Mouse (Mus musculus) heart, embryonic 15.5 days (tissue): ENCODE results near the gene Sval1. TPM values are rescaled to one million over a fixed set of nuclear protein-coding genes. Genes with fewer than 3 reads are reported as not detected.

Experiments used
- ATAC-seq: fragments of 200-750 bp; cut with Nextera tagmentation; replicated peaks from 2 replicates; pipeline ENCODE4 v1.8.0; 2017; ENCODE audit warnings: low read depth, moderate TSS enrichment; ENCODE audit not compliant: insufficient number of reproducible peaks, insufficient read depth, low FRiP score
- H3K27ac ChIP-seq: fragments of 300-500 bp; sonication (generic); 2 replicates; pipeline ENCODE4 v1.5.1; 2015; ENCODE audit warnings: mild to moderate bottlenecking, inconsistent platforms
- H3K27me3 ChIP-seq: fragments of 300-500 bp; sonication (generic); 2 replicates; pipeline ENCODE4 v1.6.1; 2015; ENCODE audit warnings: inconsistent platforms
- H3K36me3 ChIP-seq: fragments of 300-500 bp; sonication (generic); 2 replicates; pipeline ENCODE4 v1.6.1; 2015; ENCODE audit warnings: mild to moderate bottlenecking, inconsistent platforms
- H3K4me1 ChIP-seq: fragments of 300-500 bp; sonication (generic); replicated peaks from 2 replicates; pipeline ENCODE4 v1.6.1; 2015; ENCODE audit warnings: inconsistent platforms
- H3K4me2 ChIP-seq: fragments of 300-500 bp; sonication (generic); 2 replicates; pipeline ENCODE4 v1.6.1; 2015; ENCODE audit warnings: inconsistent platforms, mild to moderate bottlenecking, moderate library complexity
- H3K4me3 ChIP-seq: fragments of 300-500 bp; sonication (generic); 2 replicates; pipeline ENCODE4 v1.5.1; 2015; ENCODE audit warnings: mild to moderate bottlenecking, inconsistent platforms
- H3K9ac ChIP-seq: fragments of 300-500 bp; sonication (generic); 2 replicates; pipeline ENCODE4 v1.6.1; 2015; ENCODE audit warnings: mild to moderate bottlenecking, inconsistent platforms
- H3K9me3 ChIP-seq: fragments of 300-500 bp; sonication (generic); replicated peaks from 2 replicates; pipeline ENCODE4 v1.6.1; 2016; ENCODE audit warnings: inconsistent platforms
- WGBS: fragments of 180-500 bp; shearing (Covaris S2); methylation state at CpG from one replicate; pipeline ENCODE4 v1.1.7; 2015; ENCODE audit warnings: mixed read lengths; 5-methylcytosine and 5-hydroxymethylcytosine counted together
- polyA plus RNA-seq: library from polyadenylated mRNA; unstranded; fragments of >200 nt; fragmentation: Nextera tagmentation; extraction: Ambion mirVana; gene quantifications from 2 replicates; pipeline ENCODE4 v1.2.1, GENCODE M21; 2015

Gene Sval1
- polyA plus RNA-seq = not detected in 2 replicates

DNA sequence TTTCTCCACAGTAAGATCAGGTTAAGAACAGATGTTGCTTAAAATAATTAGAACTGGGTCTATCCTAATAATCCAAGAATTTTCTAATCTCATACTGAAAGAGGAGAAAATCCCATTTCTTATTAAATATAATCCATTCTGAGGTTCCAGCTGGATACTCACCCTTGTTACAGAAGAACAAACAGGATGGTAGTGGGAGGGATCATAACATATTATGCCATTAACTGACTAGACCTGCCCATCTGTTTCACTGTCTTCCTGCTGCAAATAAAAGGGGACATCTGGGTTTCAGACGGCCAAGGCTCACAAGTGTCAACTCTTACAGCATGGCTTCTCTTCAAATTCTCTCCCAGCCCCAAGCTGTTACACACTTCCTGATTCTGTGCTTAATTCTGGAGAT, at the start of gene Sval1:
Gene Sval1 (plus strand): TSS at position 301 of the 400 bp plus-strand sequence.
- Histone ChIP-seq H3K27me3 (no peaks in the 10 kb centered on the region), H3K27ac (no peak within 1 kb of the TSS), H3K9ac (no peak within 1 kb of the TSS), H3K4me2 (no peak within 1 kb of the TSS), H3K4me3 (no peak within 1 kb of the TSS), H3K4me1 (no peaks in the 10 kb centered on the region), H3K9me3 (no peaks in the 10 kb centered on the region), H3K36me3 (no peaks in the 10 kb centered on the region)
- ATAC-seq = no peak
- 63% methylated on average over 1 of the region's 1 CpGs for WGBS

DNA sequence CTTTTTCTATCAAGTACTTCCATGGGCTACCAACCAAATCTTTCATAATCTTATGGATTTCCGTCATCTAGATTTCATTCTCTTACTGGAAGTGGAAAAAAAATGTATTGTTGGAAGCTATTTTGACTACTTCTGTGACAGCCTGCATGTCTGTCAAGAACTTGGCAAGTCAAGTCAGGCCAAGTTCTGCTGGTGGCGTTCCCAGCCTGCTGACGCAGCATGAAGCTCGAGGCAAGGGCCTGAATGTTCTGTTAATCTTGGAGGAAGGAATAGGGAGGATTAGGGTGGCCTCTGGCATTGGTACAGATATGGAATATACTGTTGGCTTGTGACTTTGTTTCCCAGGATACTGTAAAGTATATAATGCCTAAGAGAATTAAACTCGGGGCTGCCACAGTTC, 39.8 kb upstream of the Sval1 start:
- H3K4me1 ChIP-seq = no peaks in the 10 kb centered on the region
- H3K27me3 ChIP-seq = no peaks in the 10 kb centered on the region
- H3K9me3 ChIP-seq = no peaks in the 10 kb centered on the region
- no peak overlapping the region for H3K4me2 ChIP-seq
- H3K36me3 ChIP-seq = no peaks in the 10 kb centered on the region
- no peak overlapping the region for H3K4me3 ChIP-seq
- 70% methylated on average over 5 of the region's 5 CpGs for WGBS
- ATAC-seq = no peak
- H3K9ac ChIP-seq = no peak overlapping the region
- H3K27ac ChIP-seq = no peak overlapping the region

DNA sequence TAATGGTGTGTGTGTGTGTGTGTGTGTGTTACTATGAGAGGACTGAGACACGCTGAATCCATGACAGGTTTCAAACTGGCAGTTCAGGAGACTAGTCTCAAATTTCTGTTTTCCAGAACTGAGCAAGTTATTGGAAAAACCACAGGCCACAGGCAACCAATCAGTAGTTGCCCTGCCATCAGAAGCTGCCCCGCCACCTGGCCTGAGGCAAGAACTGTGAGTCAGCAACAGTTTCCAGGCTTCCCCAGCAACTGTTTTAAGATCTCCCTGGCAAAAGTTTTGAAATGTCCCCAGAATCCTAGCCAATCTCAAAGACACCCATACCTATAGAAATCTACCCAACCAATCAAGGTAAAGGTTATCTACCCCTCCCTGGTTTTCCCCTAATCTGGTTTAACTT, 36.5 kb upstream of the Sval1 start:
- ATAC-seq = no peak
- Histone ChIP-seq H3K4me2 (no peak overlapping the region), H3K27ac (no peak overlapping the region), H3K4me1 (no peaks in the 10 kb centered on the region), H3K36me3 (no peaks in the 10 kb centered on the region), H3K9me3 (no peaks in the 10 kb centered on the region), H3K4me3 (no peak overlapping the region), H3K9ac (no peak overlapping the region), H3K27me3 (no peaks in the 10 kb centered on the region)
- WGBS = 82% methylated on average over 2 of the region's 2 CpGs

DNA sequence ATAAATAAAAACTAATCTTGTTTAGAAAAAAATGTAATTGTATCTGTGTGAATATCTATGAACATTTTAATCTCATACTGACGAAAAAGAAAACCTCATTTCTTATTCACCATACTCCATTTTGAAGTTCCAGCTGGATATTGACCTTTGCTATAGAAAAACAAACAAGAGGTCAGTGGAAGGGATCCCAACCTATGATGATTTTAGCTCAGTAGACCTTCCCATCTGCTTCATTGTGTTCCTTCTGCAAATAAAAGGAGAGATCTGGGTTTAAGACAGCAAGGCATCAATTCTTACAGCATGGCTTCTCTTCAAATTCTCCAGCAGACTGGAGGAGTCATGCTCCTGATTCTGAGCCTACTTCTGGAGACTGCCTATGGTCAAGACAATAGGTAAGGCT, 16.4 kb downstream of the Sval1 start, which contains the start of gene Sval3:
Gene Sval3 (plus strand): TSS at position 301 of the 400 bp plus-strand sequence.
- WGBS = 50% methylated on average over 1 of the region's 1 CpGs

More for the DNA sequence above, 16.4 kb downstream of the Sval1 start, which contains the start of gene Sval3:
- Histone ChIP-seq H3K4me3 (no peak within 1 kb of the TSS), H3K9ac (no peak within 1 kb of the TSS), H3K4me2 (no peak within 1 kb of the TSS), H3K27me3 (no peaks in the 10 kb centered on the region), H3K9me3 (no peaks in the 10 kb centered on the region), H3K27ac (no peak within 1 kb of the TSS), H3K4me1 (no peaks in the 10 kb centered on the region), H3K36me3 (no peaks in the 10 kb centered on the region)
- ATAC-seq = no peak

Other genes with a start within 250 kb of the Sval1 start
- 2.3 and 4.7 TPM in 2 replicates for gene Kel, start 247.3 kb upstream of the Sval1 start, polyA plus RNA-seq
- gene Olfr459, start 176.5 kb upstream of the Sval1 start, polyA plus RNA-seq = not detected in 2 replicates
- gene Pip, start 104.1 kb upstream of the Sval1 start, polyA plus RNA-seq = not detected in 2 replicates
- gene Sval2, start 98.6 kb upstream of the Sval1 start, polyA plus RNA-seq = not detected in 2 replicates
- not detected in 2 replicates for gene Sval3, start 16.5 kb downstream of the Sval1 start, polyA plus RNA-seq
- not detected in 2 replicates for gene Sva, start 86.8 kb downstream of the Sval1 start, polyA plus RNA-seq
- not detected in 2 replicates for gene Tas2r139, start 189.3 kb downstream of the Sval1 start, polyA plus RNA-seq